Mouse (Mus musculus): ENCODE data around the gene Galnt4.

The Galnt4 gene

DNA sequence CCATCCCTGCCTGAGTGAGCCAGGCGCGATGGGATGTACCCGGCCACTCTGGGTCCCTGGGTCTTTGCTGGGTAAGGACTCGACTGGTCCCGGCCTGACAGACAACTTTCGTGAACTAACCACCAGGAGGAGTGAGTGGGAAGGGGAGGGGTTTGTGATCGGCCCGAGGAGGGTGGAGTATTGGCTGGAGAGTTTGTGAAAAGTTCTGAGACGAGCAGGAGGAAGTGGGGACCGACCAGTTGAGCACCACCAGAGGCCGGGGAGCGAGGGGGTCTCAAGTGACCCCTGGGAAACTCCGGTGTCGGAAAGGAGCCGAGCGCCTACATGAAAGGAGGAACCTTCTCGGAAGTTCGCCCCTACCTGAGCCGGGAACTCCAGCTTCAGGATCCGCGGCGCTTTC is at the start of gene Galnt4:
Gene Galnt4 (plus strand): TSS at position 196 of the 400 bp plus-strand sequence.
- DNase-seq (ENCODE audit: low read depth, low spot score), result peak; percentile 91

DNA sequence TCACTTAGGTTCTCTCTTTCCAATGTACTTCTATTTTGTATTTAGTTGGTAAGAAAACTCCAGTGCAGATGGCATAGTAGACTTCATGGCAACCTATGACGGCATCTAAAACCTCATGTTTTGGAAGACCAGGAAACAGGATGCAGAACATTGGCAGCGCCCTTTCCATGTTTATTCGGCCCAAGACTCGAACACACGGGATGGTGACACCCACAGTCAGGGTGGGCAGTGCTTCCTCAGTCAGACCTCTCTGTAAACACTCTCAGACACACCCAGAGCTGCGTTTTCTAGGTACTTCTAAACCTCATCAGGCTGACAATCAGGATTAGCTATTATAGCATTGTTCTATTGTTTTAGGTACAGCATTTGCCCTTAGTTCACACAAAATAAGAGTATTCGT is 47.4 kb upstream of the Galnt4 start:
- no peak for DNase-seq (ENCODE audit: low read depth, low spot score)

DNA sequence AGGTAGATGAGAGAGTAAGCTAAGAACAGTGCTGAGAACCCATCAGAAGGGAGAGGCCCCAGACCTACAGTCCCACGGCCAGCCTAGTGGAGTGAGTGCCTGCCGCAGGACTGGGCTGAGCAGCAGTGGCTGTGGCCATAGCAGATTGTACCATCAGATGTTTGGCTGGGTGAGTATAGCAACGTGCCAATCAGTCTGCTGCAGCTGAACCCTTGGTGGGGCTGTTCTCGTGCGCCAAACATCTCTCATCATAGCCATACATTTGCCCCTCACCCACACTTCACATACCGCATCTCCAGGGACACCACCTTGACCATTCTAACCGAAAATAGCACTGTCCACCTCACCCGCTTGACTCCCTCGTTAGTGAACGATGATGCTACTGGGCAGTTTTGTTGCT is 46.5 kb upstream of the Galnt4 start:
- no peak for DNase-seq (ENCODE audit: low read depth, low spot score)

DNA sequence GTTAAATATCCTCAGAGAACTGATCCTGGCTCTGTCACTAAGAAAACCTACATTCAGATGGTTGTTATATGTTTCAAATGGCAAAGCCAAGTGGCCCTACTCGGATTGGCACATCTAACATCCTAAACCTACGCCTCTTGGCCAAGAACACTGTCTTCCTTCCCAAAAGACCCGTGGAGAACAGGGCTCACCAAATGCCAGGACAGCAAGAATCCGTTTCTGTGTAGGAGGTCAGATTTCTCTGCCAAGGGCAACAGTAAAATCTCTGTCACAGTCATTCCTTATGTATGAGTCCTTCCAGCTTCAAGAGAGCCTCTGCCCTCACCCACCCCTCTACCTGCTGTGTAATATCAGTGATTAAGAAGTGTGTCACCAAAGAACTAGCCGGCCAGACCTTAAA is 45.4 kb upstream of the Galnt4 start:
- peak; percentile 75 for DNase-seq (ENCODE audit: low read depth, low spot score)

DNA sequence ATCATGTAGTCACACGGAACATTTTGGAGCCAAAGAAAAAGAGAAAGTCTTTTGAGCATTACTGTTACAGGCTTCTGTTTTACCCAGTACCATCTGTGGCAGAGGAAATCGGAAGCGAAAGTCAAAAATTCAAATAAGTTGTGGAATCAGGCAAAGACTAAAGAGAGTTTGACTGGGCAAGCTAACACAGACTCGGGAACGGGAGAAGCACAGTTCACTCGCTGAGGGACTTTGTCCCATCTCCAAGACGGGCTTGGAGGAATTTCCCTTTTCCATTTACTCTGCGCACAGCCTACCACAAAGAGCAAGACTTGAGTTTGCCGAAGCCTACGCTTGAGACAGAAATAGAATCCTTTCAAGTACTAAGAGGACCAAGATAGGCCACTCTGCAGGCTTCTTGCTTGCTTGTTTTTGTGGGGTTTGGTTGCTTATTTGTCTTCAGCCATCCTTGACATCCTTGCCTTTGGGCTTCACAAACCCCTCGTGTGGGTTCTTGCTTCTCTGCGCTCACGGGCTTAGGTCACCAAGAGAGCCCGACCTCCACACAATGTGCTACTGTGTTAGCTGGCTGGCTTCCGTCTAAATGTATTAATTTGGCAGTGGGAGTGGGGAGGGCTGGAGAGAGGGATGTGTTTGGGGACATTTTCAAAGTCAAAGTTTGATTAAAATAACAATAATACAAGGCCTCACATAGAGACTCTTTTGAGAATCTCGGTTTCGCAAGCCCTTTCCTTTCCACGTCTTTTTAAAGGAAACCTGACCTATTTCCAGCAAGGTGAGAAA is 31.7 kb upstream of the Galnt4 start:
- DNase-seq (ENCODE audit: low read depth, low spot score), result no peak

DNA sequence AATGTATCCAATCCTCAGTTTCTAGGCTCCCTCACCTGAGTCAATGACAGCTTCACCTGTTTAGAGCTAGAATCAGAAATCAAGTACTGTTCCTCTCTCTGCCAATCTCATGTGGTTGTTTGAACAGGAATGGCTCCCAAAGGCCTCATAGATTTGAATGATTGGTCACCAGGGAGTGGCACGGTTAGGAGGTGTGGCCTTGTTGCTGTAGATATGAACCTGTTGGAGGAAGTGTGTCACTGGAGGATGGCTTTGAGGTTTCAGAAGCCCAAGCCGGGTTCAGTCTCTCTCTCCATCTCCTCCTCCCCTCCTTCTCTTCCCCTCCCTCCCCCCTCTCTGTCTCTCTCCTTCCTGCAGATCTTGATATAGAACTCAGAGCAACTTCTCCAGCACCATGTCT is 29.3 kb upstream of the Galnt4 start:
- DNase-seq (ENCODE audit: low read depth, low spot score), result no peak

DNA sequence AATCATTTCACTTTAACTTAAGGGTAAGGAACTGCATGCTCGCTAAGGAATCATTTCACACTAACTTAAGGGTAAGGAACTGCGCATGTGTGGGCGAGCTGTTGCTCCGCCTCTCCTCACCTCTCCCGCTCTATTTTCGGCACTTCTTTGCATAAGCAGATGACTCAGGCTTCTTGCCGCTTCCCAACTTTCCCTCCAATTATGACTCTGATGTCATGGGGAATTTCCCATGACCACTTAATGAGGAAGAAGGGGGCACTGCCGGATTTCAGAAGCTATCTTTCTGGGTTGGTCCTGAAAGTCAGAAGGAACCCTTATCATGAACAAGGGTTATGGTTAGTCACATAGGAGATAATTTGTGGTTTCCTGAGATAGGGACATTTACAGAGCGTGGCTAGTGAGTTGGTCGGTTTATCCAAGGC is 26.4 kb upstream of the Galnt4 start:
- peak; percentile 87 for DNase-seq (ENCODE audit: low read depth, low spot score)

DNA sequence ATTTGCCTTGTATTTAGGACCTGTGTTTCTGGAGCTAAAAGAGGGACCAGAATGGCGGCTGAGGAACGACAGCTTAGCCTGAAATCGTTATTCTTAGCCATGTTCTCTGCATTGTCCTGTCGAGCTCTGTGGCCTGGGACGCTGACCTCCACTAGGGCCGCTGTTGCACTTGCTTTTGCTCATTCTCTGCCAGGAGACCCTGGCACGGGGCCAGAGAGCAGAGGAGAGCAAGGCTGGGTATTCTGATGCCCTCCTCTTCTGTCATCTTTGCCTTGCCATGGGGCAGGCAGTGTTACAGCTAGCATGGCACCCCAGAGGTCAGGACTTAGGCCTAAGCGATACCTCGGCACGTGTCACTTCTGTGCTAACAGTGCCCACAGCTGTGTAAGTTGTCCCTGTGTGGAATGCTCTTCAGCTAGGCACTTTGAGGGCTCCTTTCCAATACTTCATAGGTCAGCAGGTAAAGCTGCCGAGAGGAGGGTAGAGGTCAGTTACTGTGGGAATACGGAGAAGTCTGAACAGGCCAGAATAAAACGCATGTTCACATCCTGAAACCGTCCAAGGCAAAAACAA is 24.4 kb upstream of the Galnt4 start:
- DNase-seq (ENCODE audit: low read depth, low spot score), result no peak

DNA sequence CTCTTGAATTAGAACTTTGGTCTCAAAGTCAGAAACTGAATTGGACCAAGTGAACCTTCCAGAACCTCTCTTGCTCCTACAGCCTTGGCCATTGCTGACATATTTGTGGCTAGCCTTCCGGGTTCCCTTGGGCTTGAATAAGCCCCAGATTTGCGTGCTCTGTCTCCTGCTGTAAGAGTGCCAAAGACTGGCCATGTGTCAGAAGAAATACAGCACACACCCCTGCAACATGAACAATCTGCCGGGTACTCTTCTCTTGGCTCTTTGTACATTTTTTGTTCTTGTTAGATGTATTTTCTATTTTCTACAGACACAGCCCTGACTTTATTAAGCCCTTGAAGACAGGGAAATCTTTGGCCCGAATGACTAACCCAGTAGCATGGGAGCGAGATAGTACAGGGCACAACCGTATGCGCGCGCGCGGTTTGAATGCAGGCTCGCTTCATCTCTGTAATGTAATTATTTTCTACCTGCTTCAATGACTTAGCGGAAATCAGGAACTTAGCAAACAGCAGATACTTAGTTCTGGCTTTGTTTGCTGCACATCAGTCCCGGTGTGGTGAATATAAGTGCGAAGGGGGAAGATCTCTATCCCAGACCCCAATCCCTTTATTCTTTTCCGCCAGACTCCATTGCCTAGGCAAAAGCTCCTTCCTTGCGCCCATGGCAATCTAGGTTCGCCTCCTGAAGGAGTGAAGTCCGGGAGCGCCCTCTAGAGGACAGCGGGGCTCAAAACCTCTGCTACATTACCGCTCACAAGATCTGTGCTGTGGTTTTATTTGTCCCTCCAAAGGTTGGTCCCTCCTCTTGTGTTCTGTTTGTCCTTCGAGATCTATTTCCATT is 23.3 kb upstream of the Galnt4 start:
- peak; percentile 94 for DNase-seq (ENCODE audit: low read depth, low spot score)

DNA sequence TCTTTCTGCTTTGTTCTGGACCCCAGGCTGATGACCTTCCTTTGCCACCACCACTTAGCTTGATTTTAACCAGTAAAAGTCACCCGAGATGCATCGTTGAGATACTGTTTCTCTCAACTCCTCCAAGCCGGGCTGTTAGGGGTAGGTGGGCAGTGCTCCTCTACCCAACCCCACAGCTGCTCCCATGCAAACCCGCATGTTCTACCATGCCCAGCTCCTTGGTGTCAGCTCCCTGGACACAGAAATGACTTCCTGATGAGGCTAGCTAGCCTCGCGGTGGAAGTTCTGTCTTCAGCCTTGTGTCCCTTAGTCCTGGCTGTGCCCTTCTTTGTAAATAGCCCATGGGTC is 22.7 kb upstream of the Galnt4 start:
- DNase-seq (ENCODE audit: low read depth, low spot score), result no peak

DNA sequence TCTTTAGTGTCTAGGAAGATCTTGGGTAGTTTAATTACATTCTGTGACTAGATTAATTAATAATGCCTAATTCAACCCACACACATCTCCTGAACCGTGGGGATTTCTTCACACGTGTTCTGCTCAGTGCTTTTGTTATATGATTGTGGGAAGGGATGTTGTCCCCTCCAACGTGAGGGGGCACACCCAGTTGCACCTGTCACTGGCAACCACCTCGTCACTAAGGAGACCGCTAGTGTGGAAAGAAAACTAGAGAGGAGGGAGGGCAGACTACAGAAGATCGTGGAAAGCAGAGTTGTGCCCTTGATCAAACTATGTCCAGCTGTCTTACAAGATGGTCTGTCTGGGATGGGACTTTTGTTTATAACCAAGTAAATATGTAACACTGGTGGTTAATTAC is 21.9 kb upstream of the Galnt4 start:
- no peak for DNase-seq (ENCODE audit: low read depth, low spot score)

DNA sequence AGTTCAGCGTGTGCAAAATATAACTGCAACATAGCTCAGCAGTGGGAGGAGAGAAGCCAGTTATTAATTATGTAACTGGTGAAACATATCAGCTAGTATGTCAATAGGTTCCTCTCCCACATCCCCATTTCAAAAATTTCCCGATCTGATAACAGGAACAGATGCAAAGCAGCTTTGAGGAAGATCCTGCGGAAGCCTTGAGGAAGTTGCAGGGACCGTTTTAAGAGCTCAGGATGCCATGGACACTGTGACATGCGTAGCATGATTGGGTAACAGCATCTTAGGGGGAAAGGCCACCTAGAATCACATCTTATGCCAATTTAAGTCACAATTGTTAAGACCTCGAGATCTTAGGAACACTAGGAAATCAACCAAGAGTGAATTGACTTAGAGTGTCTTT is 18.1 kb upstream of the Galnt4 start:
- DNase-seq (ENCODE audit: low read depth, low spot score), result no peak

DNA sequence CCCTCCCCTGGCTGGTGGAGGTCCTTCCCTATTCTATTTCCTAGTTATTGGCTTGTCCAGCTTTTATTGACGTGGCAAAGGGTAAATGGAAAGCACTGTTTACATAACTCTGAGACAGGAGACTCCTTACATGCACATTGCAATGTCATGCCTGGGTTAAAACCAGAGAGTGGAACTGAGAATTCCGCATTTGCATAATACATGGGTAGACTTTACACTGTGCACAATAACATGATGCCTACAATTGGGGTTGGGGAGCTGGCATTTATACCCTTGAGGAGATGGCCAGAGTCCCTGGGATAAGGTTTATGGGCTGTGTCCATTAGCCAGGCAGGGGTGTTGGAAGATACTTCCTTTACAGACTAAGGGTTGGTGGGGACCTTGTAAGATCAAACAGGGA is 14.6 kb upstream of the Galnt4 start:
- DNase-seq (ENCODE audit: low read depth, low spot score), result no peak

DNA sequence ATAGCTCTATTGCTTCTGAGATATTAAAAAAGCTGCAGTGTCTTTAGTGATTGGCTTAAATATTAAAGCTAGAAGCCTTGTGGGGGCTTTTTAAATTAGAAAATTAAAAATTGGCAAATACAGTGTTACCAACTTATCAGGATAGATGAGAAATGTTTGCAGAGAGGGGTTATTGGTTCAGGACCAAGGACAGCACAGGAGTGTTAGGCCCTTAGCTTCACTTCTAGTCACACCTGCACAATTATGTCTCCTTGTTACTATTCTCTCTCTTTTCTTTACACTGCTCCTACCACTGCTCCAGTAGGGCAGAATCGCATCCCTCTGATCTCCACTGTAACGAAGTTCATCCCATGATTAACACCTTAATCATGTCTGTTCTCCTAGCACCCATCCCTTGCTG is 12.8 kb upstream of the Galnt4 start:
- peak; percentile 33 for DNase-seq (ENCODE audit: low read depth, low spot score)

DNA sequence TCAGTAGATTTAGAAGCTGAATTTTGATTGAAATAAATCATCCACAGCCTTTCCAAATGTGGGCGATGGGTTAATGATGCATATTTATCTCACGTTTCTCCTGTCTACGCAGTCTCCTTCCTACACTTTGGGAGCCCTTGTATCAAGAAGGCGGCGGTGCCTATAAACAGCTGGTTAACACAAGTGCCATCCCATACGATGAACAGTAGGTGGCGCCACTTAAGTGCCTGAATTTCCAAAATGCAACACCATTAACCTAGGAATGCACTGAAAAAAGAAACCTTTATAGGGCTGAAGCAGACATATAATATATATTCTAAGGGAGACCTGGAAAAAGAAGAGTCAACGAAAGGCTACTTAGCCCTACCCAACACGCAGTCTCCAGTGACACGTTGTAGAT is 10.6 kb upstream of the Galnt4 start:
- peak; percentile 24 for DNase-seq (ENCODE audit: low read depth, low spot score)

DNA sequence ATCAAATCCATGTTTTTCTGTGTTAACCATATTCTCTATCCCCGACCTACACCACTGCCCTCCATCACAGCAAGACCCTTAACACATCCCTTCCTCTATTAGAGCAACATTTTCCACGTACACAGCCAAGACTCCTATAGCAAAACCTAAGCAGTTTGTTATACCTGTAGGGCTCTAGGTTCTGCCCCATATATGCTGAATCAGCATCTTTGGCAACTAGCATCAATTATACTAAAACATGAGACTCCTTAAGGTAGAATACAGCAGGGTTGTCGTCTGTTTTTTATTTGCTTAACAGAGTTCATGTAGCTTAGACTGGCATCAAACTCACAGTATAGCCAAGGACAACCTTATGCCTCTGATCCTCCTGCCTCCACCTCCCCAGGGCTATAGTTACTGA is 2.4 kb upstream of the Galnt4 start:
- no peak for DNase-seq (ENCODE audit: low read depth, low spot score)

DNA sequence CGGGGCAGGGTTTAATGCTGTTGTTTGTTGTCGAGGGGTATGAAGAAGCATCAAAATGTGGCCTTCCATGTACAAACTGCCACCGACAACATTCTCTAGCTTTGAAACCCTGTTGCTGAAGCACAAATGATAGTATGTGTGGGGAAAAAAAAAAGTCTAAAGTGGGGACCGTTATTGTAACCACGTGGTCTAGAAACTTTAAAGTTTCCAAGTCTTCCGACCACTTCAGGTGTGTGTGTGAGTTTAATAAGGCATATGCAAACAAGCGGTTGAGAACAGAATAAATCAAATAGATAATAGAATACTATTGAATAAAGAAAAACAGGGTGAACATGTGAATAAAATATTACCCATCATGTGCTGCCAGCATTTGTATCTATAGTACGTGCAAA is 1.7 kb upstream of the Galnt4 start:
- no peak for DNase-seq (ENCODE audit: low read depth, low spot score)

DNA sequence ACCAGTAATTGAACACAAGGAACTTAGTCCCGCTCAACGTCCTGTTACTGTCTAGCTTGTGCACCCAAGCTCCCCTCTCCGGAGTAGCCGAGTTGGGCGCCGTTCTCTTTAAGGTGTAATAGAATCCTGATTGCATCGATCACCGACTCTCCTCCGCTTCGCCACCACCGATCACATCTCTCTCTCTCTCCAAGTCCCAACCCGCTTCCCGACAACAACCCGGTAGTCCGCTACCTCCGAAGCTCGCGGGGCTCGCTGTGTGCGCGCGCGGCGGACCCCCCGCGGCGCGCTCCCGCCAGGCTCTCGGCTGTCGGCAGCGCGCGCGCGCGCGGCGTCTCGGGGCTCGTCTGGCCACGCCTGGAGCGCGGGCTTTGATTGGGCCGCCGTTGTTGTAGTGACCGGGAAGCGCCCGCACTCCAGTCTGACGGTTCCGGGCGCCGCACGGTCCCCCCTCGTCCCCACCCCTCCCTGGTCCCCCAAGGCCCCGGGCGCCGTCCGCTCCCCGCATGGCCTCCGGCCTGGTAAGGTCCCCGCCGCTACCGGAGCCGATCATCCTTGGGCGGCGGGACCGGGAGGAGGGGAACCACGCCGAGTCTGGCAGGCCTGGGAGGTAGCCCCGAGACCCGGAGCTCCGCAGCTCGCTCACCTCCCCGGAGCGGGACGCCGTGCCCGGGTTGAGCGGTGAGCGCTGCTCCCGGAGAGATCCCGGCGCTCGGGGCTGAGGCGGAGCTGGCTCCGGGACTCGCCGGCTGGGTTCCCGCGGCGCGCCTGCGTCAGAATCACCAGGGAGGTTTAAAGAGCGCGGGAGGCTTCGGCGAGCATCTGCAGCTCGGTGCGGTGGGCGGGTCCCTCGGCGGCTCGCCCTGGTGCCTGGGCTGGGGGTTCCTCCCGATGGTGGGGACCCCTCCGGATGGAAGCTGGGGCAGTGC is 992 bp upstream of the Galnt4 start, which contains the start of gene Poc1b:
Gene Poc1b (plus strand): TSS at position 334 of the 929 bp plus-strand sequence.
- peak; percentile 78 for DNase-seq (ENCODE audit: low read depth, low spot score)

DNA sequence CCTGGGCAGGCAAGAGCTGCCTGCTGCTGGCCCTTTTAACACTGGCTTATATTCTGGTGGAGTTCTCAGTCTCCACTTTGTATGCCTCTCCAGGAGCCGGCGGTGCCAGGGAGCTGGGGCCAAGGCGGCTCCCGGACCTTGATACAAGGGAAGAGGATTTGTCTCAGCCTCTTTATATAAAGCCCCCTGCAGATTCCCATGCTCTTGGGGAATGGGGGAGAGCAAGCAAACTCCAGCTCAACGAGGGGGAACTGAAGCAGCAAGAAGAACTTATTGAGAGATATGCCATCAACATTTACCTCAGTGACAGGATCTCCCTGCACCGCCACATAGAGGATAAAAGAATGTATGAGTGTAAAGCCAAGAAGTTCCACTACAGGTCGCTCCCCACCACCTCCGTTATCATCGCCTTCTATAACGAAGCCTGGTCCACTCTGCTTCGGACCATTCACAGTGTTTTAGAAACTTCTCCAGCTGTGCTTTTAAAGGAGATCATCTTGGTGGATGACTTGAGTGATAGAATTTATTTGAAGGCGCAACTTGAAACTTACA is 548 bp downstream of the Galnt4 start:
- DNase-seq (ENCODE audit: low read depth, low spot score), result no peak

DNA sequence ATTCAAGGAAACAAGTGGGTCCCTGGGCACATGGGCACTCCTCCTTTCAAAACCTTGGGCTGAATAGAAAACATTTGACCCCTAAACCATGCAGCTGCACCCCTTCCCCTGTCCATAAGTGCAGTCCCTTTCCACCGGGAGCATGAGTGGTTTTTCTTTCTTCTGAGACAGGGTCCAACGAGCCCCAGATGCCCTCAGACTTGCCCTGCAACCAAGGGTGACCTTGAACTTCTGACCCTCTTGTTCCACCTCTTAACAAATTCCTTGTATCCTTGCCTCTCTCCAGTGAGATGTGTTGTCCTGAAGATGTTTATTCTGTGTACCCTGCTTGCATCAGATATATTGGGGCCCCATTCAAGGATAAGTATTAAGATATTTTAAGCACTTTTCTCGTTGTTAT is 5.6 kb downstream of the Galnt4 start:
- DNase-seq (ENCODE audit: low read depth, low spot score), result no peak

DNA sequence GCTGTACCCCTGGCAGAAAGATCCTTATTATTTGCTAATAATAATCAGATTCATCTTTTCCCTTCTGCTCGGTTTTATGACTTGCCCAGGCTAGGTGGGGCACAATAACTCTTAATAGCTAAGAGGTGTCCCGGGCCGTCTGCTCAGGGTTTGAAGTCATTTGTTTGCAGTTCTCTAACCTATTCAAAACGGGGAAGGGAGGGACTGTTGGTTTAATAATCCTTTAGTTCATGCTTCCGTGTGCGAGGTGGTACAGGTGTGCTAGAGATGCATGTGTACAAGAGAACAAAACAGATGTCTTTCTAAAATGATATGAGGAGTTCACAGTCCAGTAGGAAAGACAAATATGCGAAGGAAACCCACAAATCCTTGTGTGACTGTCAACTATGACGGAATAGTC is 6.3 kb downstream of the Galnt4 start:
- no peak for DNase-seq (ENCODE audit: low read depth, low spot score)
